Mouse (Mus musculus) intestine, postnatal 0 days (tissue): ENCODE data around the gene Plcb3. TPM values are rescaled to one million over a fixed set of nuclear protein-coding genes. Genes with fewer than 3 reads are reported as not detected.
A peak's percentile ranks its signal among the peaks of the same experiment; 100 is the strongest.
"Not testable (repeated sequence)": the region's sequence is repeated elsewhere in the genome, so short reads cannot be mapped to it uniquely, and the experiment has no call there.

Experiments used
- ATAC-seq: fragments of 200-750 bp; cut with Nextera tagmentation; 2 replicates; pipeline ENCODE4 v1.8.0; 2017; ENCODE audit warnings: mild to moderate bottlenecking, moderate TSS enrichment, moderate library complexity
- H3K27ac ChIP-seq: fragments of 300-500 bp; sonication (generic); 2 replicates; pipeline ENCODE4 v1.5.1; 2014; ENCODE audit warnings: mild to moderate bottlenecking, low read depth, low read length, moderate library complexity
- H3K27me3 ChIP-seq: fragments of 300-500 bp; sonication (generic); replicated peaks from 2 replicates; pipeline ENCODE4 v1.6.1; 2014; ENCODE audit warnings: low read length, mixed read lengths; ENCODE audit not compliant: control insufficient read depth, insufficient read depth
- H3K36me3 ChIP-seq: fragments of 300-500 bp; sonication (generic); 2 replicates; pipeline ENCODE4 v1.6.1; 2014; ENCODE audit warnings: mild to moderate bottlenecking, moderate library complexity; ENCODE audit not compliant: control insufficient read depth, insufficient read depth
- H3K4me1 ChIP-seq: fragments of 300-500 bp; sonication (generic); replicated peaks from 2 replicates; pipeline ENCODE4 v1.6.1; 2014; ENCODE audit warnings: antibody characterized with exemption, low read length, mixed read lengths; ENCODE audit not compliant: control insufficient read depth, insufficient read depth
- H3K4me2 ChIP-seq: fragments of 300-500 bp; sonication (generic); replicated peaks from 2 replicates; pipeline ENCODE4 v1.6.1; 2014; ENCODE audit warnings: low read depth, mild to moderate bottlenecking, moderate library complexity
- H3K4me3 ChIP-seq: fragments of 300-500 bp; sonication (generic); 2 replicates; pipeline ENCODE4 v1.5.1; 2014; ENCODE audit warnings: low read depth, low read length
- H3K9ac ChIP-seq: fragments of 300-500 bp; sonication (generic); 2 replicates; pipeline ENCODE4 v1.6.1; 2014; ENCODE audit warnings: mild to moderate bottlenecking, low read depth, low read length
- H3K9me3 ChIP-seq: fragments of 300-500 bp; sonication (generic); 2 replicates; pipeline ENCODE4 v1.6.1; 2016; ENCODE audit warnings: mixed run types; ENCODE audit not compliant: control insufficient read depth
- CTCF ChIP-seq: sonication (generic); IDR thresholded peaks from 2 replicates; pipeline ENCODE4 v1.5.1; 2016; ENCODE audit warnings: low read depth, mild to moderate bottlenecking, control low read depth, antibody characterized with exemption, moderate library complexity
- WGBS: fragments of 180-500 bp; shearing (Covaris S2); extraction: QIAGEN DNeasy Blood & Tissue Kit; methylation state at CpG from one replicate; pipeline ENCODE4 v1.1.7; 2014; 5-methylcytosine and 5-hydroxymethylcytosine counted together
- polyA plus RNA-seq: library from polyadenylated mRNA; unstranded; fragments of >200 nt; fragmentation: Nextera tagmentation; extraction: Ambion mirVana; gene quantifications from 2 replicates; pipeline ENCODE4 v1.2.1, GENCODE M21; 2015

The Plcb3 gene
- polyA plus RNA-seq, 1 experiment from 2014 or later = 107 TPM

- Histone ChIP-seq H3K9me3 (no peaks in the 10 kb centered on the region), H3K36me3 (0 out of 2 replicates have a peak, but pooled peaks cover 4% of the 10 kb centered on the region), H3K4me1 (peaks cover 9% of the 10 kb centered on the region; the same call in 1 of the 2 replicates), H3K4me3 (peak within 1 kb of the TSS; percentile 58), H3K27me3 (no peaks in the 10 kb centered on the region), H3K9ac (peak within 1 kb of the TSS; percentile 62), H3K27ac (peak within 1 kb of the TSS; percentile 46; the same call in 1 of the 2 replicates), H3K4me2 (peak within 1 kb of the TSS; percentile 94)
- whole genome bisulfite sequencing = 2% methylated on average over 37 of the region's 37 CpGs
- TF ChIP-seq CTCF = peak; percentile 38
- peak; percentile 91 for ATAC-seq
Observed at GRCm38 (mm10) chr19:6992011-6992858, 16.0 kb upstream of the Plcb3 start, which contains the start of gene Dnajc4. Gene Dnajc4, minus strand, starts transcription at chr19:6992572.

DNA sequence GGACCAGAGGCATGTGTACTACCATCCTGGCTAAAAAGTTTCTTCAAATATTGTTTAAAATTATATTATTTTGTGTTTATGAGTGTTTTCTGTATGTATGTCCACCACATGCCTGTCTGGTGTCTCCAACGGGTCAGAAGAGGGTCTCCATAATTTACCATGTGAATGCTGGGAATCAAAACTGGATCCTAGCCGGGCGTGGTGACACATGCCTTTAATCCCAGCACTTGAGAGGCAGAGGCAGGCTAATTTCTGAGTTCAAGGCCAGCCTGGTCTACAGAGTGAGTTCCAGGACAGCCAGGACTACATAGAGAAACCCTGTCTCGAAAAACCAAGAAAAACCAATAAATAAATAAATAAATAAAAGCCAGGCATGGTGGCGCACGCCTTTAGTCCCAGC is 14.9 kb upstream of the Plcb3 start:
- not testable (repeated sequence) for H3K4me1 ChIP-seq, ATAC-seq, H3K4me3 ChIP-seq, H3K27me3 ChIP-seq, H3K36me3 ChIP-seq, H3K27ac ChIP-seq, H3K9ac ChIP-seq, H3K9me3 ChIP-seq
- peak overlapping the region; percentile 94; the same call in 1 of the 2 replicates for H3K4me2 ChIP-seq
- 94% methylated on average over 6 of the region's 6 CpGs for WGBS

DNA sequence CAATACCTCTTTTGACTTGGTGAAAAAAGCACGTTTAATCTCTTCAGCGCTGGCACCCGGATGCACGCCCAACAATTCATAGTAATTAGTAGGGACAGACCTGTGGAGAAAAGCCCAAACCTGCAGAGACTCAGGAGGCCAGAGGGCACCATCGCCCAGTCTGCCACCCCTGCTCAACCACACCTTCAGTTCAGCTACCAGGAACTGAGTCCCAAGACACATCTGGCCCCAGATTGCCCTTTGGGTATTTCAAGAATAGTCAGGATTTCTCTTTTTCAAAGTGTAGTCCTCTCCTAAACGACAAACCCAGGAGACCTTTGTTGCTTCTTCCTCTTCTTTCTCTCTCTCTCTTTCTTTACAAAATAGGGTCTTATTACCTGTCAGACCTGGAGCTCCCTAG is 14.4 kb upstream of the Plcb3 start:
- no peaks in the 10 kb centered on the region for H3K27me3 ChIP-seq
- H3K9ac ChIP-seq = no peak overlapping the region
- WGBS = 85% methylated on average over 6 of the region's 6 CpGs
- 0 out of 2 replicates have a peak, but pooled peaks cover 4% of the 10 kb centered on the region for H3K36me3 ChIP-seq
- no peak overlapping the region for H3K4me2 ChIP-seq
- ATAC-seq = no peak
- H3K4me1 ChIP-seq = peaks cover 6% of the 10 kb centered on the region; the same call in 1 of the 2 replicates
- H3K27ac ChIP-seq = no peak overlapping the region
- H3K9me3 ChIP-seq = no peaks in the 10 kb centered on the region
- no peak for TF ChIP-seq CTCF
- H3K4me3 ChIP-seq = no peak overlapping the region

GRCm38 (mm10) chr19:6989251-6989650 is 13.0 kb upstream of the Plcb3 start:
- no peak for ATAC-seq
- Histone ChIP-seq H3K27me3 (no peaks in the 10 kb centered on the region), H3K36me3 (peaks cover 6% of the 10 kb centered on the region; the same call in 1 of the 2 replicates), H3K4me3 (no peak overlapping the region), H3K4me2 (no peak overlapping the region), H3K27ac (no peak overlapping the region), H3K9ac (no peak overlapping the region), H3K4me1 (peaks cover 6% of the 10 kb centered on the region; the same call in 1 of the 2 replicates), H3K9me3 (no peaks in the 10 kb centered on the region)
- TF ChIP-seq CTCF = no peak
- WGBS = 87% methylated on average over 8 of the region's 8 CpGs

DNA sequence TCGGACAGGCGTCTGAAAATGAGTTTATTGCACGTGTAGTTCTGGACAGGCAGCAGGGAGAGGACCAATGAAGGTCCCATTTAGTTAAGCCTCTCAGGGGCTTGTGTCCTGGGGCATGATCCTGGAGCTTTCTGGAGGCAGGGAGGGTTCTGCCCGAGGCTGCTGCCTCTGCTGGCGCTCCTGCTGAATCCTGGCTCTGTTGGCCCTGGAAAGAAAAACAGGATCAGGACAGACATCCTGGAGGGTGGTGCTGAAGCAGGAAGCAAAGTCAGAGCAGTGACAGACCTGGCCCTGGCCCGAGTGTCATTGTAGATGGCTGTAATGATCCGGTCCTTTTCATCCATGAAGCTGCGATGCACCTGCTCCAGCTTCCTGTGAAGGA is 11.6 kb upstream of the Plcb3 start:
- WGBS = 2% methylated on average over 8 of the region's 8 CpGs
- ATAC-seq = no peak
- peak overlapping the region; percentile 78 for H3K4me3 ChIP-seq

DNA sequence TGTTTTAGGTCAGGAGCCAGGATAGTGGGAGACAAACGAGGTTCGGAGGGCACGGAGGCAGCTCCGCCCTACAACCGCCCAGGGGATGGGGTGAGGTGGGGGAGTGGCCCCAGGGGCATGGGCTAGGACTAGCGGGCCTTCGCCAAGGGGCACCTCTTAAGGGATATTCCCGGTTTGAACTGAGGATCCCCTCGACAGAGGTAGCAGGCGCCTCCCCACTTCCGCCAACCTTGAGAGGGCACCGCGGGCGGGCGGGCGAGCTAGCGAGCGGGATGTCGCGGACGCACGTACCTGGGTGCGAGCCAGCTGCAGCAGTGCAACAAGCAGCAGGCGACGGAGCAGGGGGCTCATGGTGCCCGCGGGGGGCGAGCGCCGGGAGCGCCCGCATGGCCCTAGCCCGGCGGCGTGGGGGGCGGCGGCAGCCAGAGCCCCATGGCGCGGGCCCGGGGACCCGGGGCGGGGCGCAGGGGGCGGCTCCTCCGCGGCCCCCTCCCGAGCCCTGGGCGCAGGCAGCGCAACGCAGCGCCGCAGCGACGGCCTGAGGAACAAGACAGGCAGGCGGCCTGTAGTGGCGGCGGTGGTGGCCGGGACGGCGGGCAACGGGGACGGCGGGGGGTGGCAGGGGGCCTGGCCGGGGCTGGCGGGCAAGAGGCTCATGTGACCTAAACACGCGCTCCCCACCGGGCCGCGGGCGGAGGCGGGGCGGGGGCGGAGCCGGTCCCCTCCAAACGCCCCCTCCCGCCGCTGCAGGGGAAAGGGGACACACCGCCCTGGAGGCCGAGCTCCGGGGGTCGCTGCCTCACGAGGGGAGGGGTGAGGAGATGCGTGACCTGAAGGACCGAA is 11.0 kb upstream of the Plcb3 start, which contains the start of gene Vegfb:
Gene Vegfb (minus strand): TSS at position 591 of the 843 bp plus-strand sequence.
- peaks cover 10% of the 10 kb centered on the region; the same call in 1 of the 2 replicates for H3K36me3 ChIP-seq
- H3K27ac ChIP-seq = peak within 1 kb of the TSS; percentile 80
- peak; percentile 33 for ATAC-seq
- WGBS = under 1% methylated on average over 73 of the region's 85 CpGs
- no peaks in the 10 kb centered on the region for H3K27me3 ChIP-seq
- TF ChIP-seq CTCF = 0 out of 2 replicates have a peak, but pooled peaks have one; percentile 1
- 0 out of 2 replicates have a peak, but pooled peaks cover 2% of the 10 kb centered on the region for H3K4me1 ChIP-seq
- no peaks in the 10 kb centered on the region for H3K9me3 ChIP-seq
- peak within 1 kb of the TSS; percentile 95 for H3K4me2 ChIP-seq
- H3K4me3 ChIP-seq = peak within 1 kb of the TSS; percentile 78
- H3K9ac ChIP-seq = peak within 1 kb of the TSS; percentile 77

More for the DNA sequence above, 11.6 kb upstream of the Plcb3 start:
- Histone ChIP-seq H3K4me2 (peak overlapping the region; percentile 95), H3K27me3 (no peaks in the 10 kb centered on the region), H3K9ac (peak overlapping the region; percentile 77), H3K27ac (peak overlapping the region; percentile 80), H3K9me3 (no peaks in the 10 kb centered on the region), H3K36me3 (peaks cover 10% of the 10 kb centered on the region; the same call in 1 of the 2 replicates), H3K4me1 (peaks cover 3% of the 10 kb centered on the region; the same call in 1 of the 2 replicates)
- TF ChIP-seq CTCF = no peak
